Mouse (Mus musculus) common myeloid progenitor, adult 5-6 weeks (primary cell): ENCODE data around the gene Hoxa7. TPM values are rescaled to one million over a fixed set of nuclear protein-coding genes. Genes with fewer than 3 reads are reported as not detected.

ENCODE experiments used
- ATAC-seq: replicated peaks from 2 replicates; pipeline ENCODE4 v1.8.0; 2016; ENCODE audit warnings: low read depth, mild to moderate bottlenecking, moderate TSS enrichment, inconsistent platforms; ENCODE audit not compliant: poor library complexity, severe bottlenecking
- total RNA-seq: library from RNA; stranded (forward); fragments of 200-1000, 187-1606 nt; gene quantifications from 2 replicates; pipeline ENCODE4 v1.2.3, GENCODE M21; 2017

Hoxa7 gene
- total RNA-seq, 1 experiment from 2014 or later: 17.7 TPM

DNA sequence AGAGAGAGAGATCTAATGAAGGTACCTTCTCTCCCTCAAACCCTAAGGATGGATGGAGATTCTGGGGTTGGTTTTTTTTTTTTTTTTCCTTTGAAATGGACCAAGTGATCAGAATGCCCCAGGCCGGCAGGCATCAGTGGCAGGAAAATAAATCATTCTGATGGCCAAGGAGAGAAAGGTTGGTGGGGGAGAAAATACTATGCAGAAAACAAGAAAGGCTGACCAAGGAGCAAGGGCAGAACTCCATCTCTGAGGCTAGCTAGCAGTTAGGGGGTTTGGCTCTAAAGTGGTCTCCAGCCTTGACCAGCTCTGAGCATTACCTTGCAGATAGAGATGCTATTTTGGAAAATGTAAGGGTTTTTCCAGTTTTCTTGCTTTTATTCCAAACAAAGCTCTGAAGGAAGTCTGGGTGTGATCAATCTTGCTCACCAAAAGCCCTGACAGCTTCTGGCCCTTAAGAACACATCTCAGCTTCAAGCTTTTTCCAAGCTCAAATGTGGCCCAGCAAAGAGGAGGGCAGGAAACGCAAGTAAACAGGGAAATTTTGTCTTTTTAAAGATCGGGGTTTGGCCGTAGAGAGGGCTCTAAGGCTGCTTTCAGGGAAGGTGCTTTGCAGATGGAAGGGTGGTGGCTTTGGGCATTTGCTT lies 55.1 kb downstream of the Hoxa7 start:
- no peak for ATAC-seq

DNA sequence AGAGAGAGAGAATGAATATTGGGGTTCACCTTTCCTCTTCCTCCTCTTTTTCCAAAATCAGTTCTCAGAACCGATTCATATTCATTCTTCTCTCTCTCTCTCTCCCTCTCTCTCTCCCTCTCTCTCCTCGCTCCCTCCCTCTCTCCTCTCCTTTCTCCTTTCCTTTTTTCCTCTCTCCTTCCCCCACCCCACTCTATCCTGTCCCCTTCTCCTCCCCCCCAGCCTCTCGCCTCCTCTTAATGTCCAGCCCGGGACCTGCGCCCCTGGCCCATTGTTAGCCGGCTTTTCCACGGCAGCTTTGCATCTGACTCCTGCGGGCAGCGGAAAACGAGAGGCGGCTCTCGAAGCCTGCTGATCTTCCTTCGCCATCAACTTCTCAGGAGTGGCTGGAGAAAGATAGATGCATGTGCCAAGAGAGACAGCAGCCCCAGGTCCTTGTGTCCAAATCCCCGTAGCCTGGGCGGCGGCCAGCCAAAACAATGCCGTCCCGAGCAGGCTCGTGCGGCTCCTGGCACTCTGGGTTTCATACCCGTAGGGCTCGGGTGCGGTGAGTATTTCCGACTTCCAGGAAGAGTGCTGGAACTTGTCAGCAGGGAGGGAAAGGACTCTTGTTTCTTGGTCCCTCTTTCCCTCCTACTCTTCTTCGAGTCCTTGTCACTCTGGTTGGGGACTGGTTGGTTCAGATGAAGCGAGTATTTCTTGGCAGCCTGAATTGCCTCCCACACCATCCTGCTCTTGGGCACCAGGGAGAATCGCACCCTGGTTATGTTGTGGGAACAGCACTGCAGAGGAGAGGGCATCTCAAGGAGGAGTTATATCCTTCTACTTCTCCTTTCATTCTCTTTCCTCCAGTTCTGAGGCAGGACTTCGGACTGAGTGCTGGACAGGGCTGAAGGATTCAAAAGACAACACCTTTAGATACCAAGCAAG lies 55.9 kb downstream of the Hoxa7 start:
- ATAC-seq: no peak

GRCm38 (mm10) chr6:52164626-52165440 lies 56.8 kb downstream of the Hoxa7 start, which contains the start of gene Hoxa2:
Gene Hoxa2, minus strand, starts transcription at chr6:52164831.
- ATAC-seq: no peak

Other genes starting within 250 kb of the Hoxa7 start
- gene Skap2, start 209.3 kb downstream of the Hoxa7 start, total RNA-seq: 127 and 171 TPM in 2 replicates
- gene Hoxa1, start 63.5 kb downstream of the Hoxa7 start, total RNA-seq: not detected in 2 replicates
- not detected in 2 replicates for gene Hoxa2, start 57.0 kb downstream of the Hoxa7 start, total RNA-seq
- gene 5730596B20Rik, start 44.4 kb downstream of the Hoxa7 start, total RNA-seq: not detected in 2 replicates
- 0.27 and 1.5 TPM in 2 replicates for gene Hoxa4, start 30.1 kb downstream of the Hoxa7 start, total RNA-seq
- 3.6 and 3.9 TPM in 2 replicates for gene Hoxa5, start 17.3 kb downstream of the Hoxa7 start, total RNA-seq
- gene Hoxa6, start 13.1 kb downstream of the Hoxa7 start, total RNA-seq: 3.0 TPM in 1 of 2 replicates, not detected in the other
- gene Hoxa3, start 8.5 kb downstream of the Hoxa7 start, total RNA-seq: 1.1 and 2.8 TPM in 2 replicates
- not detected in 2 replicates for gene Gm28308, start 8.5 kb downstream of the Hoxa7 start, total RNA-seq
- 46.4 and 56.2 TPM in 2 replicates for gene Hoxa9, start 9.2 kb upstream of the Hoxa7 start, total RNA-seq
- gene Hoxa10, start 19.0 kb upstream of the Hoxa7 start, total RNA-seq: 1.6 and 2.3 TPM in 2 replicates
- not detected in 2 replicates for gene Hoxa11, start 24.0 kb upstream of the Hoxa7 start, total RNA-seq
- gene Hoxa13, start 39.0 kb upstream of the Hoxa7 start, total RNA-seq: not detected in 2 replicates
- not detected in 2 replicates for gene Evx1, start 91.6 kb upstream of the Hoxa7 start, total RNA-seq